Mouse (Mus musculus) frontal cortex, postnatal 14 days (tissue): ENCODE data around the gene Acsm4.
"Not testable (repeated sequence)": the region's sequence is repeated elsewhere in the genome, so short reads cannot be mapped to it uniquely, and the experiment has no call there.

Source experiments
- DNase-seq, 2 experiments: peaks; one replicate each; pipeline ENCODE4 v3.0.0; 2022; ENCODE audit warnings: low spot score in 2 of 2

The Acsm4 gene

DNA sequence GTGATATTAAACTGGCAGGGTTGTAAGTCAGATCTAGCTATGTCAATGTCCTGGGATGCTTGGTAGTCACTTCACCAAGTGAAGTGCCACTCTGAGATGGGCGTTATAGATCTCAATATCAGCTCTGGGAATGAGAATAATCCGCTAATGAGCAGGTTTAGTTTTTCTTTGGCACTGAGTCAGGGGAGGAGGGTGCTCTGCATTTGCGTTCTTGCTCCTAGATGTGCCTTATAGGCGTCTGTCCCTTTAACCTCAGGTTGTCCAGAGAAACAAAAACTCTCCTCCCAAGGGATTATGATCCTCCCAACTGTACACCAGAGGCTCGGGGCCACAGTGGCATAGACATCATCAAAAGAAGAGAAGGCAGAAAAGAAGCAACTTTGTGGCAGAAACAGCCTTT is at the start of gene Acsm4:
Gene Acsm4 (plus strand): TSS at position 301 of the 400 bp plus-strand sequence.
- no peak for DNase-seq

DNA sequence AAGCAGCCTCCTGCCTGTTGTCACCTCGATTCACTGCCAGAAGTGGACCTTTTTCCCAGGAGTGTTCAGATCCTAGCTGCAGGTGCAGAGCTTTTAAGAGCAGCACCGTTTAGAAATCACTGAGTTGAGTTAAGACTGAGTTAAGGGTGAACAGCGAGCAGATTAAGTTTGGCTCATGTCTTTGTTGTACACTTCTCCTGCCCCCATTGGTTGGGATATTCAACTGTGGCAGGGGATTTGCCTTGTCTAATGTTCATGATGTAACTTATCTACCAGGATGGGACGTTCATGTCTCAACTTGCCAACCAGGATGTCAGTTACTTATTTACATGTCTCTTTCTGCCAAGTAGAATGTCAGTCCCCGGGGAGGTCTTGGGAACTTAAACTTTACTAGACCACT is 47.5 kb upstream of the Acsm4 start:
- no peak for DNase-seq

DNA sequence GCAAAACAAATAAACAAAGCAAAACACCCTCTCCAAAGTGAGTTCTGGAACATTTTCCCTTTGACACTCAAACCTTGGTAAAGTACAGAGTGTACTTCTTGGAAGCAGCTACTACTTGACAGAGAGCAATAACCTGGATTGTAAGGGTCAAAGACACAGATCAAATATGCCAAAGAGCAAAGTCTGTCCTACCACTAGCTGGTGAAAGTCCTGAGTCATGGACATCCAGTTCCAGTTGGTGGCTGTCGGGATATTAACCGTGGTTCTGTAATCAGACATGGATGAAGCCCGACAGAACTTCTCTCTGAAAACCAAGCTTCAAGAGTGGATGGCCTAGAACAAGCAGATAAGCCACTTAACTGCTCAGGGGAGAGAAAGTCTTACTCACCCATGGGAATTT is 21.9 kb upstream of the Acsm4 start:
- no peak for DNase-seq

DNA sequence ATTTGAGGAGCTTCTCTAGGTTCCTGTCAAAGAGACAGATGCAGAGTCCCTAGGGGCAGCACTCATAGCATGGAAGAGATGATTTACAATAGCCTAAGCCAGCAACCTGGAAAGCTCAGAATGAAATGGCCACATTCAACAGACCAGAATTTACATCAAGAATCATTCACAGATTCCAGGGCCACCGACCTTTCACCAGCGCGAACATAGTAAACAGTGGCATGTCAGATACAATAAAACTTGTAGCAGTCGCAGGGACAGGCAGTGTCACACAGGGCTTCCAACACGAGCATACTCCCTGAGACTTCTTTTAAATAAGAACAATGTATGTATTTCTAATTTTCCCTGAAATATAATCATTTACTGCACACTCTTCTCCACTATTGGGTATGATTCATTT is 19.4 kb upstream of the Acsm4 start:
- no peak for DNase-seq

DNA sequence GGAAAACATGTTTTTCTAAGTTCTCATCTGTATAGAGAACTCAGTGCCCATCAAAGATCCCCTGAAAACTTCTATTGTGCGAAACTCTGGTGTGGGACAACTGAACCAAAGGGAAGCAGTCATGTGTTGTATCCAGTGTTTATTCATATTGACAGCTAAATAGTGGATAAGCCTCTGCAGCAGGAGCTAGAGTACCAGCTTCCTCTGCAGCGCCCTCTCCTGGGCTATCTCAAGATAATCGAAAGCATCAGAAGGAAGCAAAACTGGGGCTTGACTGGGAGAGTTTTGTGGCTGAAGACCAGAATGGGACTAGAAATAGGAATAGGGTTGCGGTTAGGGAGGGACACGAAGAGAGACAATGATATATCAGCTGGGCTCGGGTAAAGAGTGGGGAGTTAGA is 18.9 kb upstream of the Acsm4 start:
- DNase-seq = no peak

DNA sequence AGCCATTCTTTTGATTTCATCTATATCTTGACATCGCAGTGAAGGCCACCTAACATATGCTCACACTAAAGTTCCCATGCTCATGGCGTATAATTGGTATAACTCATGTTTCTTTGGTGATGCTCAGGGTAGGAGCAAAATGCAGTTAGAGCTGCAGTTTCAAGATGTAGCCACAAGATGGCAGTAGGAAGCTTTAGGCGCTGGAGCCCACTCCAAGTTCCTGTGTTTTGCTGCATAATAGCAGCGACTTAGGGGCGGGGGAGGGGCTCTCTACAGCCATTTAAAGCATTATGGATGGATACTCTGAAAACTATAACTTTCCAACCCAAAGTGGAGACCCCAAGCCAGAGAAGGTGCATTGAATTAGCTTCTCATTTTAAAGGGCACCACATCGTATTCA is 16.4 kb upstream of the Acsm4 start:
- peak; percentile 6 to 39 for DNase-seq

DNA sequence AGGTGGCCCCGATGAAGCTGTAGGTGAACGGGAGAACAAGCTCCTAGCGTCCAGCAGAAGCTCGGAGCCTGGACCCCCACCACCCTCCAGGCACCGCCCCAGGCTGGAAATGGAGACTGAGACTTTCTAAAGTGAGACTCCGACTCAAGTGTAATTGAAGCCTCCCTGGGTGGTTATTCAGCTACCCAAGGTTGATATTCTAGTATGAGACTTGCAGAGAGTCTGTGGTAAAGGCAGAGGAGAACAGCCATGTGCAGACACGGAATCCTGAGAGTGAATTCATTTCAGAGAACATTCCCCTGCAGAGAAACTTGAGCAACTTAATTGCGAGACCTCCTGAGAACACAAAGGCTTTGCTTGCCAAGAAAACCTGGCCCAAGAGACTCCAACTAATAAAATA is 9.7 kb upstream of the Acsm4 start:
- no peak for DNase-seq

DNA sequence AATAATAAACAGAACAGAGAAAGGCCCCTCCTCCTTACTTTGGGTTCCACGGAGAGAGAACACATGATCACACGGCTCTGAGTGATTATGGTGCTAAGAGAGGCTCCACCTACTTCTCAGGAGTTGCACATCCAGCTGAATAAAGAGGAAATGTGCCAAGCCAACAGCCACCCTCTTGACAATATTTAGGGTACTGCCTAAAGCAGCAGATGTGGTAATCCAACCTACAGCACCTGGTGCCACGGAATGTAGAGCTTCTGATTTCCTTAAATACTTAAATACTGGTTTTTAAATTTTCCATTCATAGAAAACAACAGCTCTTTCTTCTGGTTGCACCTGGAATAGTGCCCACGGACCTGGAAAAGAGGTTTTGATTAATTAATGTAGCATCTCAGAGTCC is 7.1 kb upstream of the Acsm4 start:
- no peak for DNase-seq

DNA sequence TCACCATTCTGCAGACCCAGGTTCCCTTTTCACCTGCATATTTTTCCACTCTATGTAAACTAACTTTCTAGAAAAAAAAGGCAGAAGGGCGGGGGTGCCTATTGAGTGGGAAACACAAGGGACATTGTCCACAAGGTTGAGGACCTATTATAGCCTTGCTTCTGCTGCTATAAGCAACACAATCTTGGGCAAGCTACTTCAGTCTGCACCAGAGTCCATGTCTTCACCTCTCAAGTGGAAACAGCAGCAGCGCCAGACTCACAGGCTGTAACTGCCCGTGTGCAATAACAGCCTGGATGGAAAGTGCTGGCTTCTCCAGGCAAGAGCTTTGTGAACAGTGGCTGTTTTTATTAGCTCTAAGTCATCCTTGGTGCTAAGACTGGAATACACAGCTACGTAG is 2.5 kb downstream of the Acsm4 start:
- DNase-seq = no peak

DNA sequence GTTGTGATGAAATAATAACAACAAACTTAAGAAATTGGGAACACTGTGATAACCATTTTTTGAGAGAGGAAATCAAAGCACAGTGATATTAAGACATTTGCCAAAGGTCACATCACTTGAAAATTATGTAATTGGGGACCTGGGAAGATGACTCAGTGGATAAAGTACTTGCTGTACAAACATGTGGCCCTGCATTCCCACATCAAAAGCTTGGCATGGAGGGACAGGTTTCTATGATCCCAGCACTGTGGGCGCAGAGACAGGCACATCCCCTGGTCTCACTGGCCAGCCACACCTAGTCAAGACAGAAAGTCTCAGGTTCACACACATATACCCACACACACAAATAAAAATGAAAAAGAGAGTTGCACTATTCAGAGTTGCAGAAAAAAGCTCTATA is 5.1 kb downstream of the Acsm4 start:
- DNase-seq = no peak

DNA sequence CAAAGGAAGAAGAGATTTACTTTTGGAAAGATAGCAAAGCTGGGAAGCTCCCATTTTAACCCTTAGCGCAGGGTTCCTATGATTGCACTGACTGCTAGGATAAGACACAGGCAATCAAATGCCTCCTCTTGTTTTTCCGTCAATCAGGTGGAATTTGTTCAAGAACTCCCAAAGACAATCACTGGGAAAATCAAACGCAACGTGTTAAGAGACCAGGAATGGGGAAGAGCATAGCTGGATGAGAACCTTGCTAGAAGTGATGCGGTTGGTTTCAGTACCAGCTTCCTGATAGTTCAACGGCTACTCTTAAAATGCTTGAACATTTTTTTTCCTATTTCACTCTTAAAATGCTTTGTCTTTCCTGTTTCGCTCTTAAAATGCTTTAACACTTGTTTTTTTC is 24.3 kb downstream of the Acsm4 start:
- DNase-seq = no peak

DNA sequence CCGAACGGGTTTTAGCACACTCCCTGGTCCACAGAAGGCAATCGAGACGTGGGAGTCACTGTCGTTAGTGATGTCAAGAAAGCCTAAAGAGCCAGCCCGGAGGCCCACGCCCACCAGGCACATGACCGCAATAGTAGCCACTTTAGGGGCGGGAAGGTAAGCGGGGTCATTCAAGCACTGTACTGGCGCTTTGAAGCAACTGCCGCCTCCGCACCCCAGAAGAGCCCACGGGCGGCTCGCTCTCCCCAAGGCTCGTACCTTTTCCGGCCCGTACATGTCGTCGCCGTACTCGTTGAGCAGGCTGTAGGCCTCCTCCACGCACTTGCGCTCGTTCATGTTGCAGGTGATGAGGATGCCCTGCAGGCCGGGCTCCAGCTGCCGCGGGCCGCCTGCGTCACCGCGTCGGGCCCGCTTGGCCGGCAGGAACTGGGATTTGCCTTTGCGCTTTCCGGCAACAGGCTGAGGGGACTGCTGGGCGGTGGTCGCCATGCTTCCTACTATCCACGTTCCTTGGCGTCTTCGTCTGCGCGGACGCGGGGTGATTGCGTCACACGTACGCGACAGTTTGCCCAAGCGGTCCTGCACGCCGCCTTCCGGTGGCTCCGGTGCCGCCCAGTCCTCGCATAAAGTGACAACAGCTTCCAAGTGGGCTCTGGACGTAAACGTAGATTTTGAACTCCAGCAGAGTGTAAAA is 30.6 kb downstream of the Acsm4 start, which contains the start of gene Thumpd1:
Gene Thumpd1 (minus strand): TSS at position 546 of the 694 bp plus-strand sequence.
- DNase-seq = peak; percentile 88 to 95

DNA sequence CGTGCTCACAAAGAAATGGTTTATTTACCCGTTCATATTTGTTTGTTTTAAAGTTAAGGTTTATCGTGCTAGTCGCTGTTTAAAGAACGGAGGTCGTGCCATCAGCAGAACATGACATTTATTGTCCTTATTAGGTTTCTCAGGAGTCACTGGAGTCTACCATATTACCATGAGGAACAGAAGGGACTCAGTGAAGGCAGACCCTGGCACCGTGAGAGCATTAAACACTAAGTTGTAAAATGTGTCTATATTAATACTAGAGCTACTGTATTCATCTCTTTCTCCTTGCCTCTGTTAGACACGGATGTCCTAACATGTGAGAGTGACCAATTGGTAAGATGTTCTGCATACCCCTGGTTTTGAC is 31.1 kb downstream of the Acsm4 start:
- no peak for DNase-seq

DNA sequence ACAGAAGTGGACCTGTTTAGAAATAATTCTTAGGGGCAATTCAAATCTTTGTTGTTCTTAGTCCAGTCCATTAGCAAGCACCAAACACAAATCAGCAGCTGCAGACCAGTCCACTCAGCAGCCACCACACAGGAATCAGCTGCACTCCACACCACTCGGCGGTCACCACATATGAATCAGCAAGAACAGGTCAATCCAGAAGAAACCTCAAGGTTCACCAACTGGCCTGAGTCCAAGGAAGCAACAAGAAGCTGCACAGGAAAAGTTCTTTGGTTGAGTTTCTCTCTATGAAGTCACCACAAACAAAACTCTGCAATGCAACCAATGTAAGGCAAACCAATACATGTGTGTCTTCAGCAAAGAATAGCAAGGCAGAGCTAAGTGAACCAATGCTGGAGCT is 37.8 kb downstream of the Acsm4 start:
- DNase-seq = no peak

DNA sequence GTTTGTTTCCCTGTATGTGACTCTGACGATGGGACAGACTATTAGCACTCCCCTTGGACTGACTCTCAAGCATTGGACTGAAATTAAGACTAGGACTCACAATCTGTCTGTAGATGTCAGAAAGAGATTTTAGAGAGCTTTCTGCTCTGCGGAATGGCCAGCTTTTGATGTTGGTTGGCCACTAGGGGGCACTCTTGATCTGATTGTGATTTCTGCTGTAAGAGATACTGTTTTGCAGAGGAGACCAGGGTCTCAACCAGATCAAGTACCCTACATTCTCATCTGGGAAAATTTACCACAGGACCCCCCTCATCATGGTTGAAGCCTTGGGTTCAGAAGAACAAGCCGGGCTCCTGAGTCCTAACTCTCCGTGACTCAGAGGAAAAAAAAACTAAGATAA is 41.4 kb downstream of the Acsm4 start:
- not testable (repeated sequence) for DNase-seq

DNA sequence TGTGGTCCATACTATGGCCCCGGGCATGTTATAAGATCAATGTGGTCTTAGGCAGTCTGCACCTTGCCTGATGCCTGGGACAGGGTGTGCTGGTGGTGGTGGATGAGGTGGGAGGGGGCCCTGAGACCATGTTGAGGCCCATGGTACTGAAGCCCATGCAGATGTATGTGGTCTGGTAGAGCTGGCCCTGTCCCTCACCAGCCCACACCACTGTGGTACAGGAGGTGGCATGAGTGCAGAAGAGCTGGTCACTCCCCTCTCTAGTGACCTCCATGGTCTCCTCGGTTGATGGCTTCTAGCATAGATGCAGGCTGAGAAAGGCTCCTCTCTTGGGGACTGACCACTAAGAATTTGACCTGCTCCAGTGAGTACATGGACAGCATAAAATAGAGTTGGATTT is 49.1 kb downstream of the Acsm4 start:
- no peak for DNase-seq

DNA sequence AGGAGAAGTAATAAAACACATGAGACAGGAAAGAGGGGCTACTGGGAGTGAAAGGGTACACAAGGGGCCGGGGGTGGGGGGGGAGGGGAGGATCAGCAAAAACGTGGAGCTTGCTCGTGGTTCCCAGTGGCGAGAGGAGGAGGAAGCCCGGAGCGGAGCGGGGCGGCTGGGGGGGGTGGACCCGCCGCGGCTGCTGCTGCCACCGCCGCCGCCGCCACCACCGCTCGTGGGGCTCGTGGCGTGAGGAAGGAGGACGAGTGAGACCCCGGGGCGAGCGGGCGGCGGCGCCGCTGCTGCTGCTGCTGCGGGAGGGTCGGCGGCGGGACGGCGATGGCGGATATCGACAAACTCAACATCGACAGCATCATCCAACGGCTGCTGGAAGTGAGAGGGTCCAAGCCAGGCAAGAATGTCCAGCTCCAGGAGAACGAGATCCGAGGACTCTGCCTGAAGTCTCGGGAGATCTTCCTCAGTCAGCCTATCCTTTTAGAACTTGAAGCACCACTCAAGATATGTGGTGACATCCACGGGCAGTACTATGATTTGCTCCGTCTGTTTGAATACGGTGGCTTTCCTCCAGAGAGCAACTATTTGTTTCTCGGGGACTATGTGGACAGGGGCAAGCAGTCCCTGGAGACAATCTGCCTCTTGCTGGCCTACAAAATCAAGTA is 50.1 kb downstream of the Acsm4 start:
- DNase-seq = not testable (repeated sequence)

DNA sequence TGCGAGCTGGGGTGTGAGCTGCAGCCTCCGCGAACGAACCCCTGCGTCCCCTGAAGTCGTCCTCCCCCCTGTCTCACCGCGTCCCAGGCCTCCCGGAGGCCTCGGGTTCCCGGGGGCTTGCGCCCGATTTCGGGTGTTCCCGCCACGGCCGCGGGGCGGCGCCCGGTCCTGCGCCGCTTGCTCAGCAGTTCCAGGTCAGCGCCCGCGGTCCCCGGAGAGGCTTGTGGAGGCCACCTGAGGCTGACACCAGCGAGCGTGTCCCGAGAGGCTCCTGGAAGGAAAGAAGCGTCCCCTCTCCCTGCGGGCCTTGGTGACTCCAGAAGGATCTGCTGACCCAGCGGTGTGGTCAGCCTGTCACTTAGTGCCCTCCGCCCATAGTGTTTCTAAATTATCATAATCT is 54.5 kb downstream of the Acsm4 start:
- no peak for DNase-seq

DNA sequence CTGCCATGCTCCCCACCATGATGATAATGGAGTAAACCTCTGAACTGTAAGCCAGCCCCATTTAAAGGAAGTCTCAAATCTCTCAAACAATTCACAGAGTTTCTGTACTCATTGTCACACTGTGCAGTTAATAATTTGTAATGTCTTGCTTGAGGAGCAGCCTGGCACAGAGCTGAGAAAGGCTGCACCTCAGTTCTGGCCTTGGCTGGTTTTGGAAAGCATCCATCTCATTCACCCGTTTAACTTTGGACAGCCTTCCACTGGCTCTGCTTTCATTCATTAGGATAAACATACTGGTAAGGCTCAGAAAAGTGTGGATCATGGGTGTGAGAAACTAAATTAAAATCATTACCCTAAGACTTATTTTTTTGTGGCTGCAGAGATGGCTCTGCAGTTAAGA is 56.0 kb downstream of the Acsm4 start:
- DNase-seq = no peak

DNA sequence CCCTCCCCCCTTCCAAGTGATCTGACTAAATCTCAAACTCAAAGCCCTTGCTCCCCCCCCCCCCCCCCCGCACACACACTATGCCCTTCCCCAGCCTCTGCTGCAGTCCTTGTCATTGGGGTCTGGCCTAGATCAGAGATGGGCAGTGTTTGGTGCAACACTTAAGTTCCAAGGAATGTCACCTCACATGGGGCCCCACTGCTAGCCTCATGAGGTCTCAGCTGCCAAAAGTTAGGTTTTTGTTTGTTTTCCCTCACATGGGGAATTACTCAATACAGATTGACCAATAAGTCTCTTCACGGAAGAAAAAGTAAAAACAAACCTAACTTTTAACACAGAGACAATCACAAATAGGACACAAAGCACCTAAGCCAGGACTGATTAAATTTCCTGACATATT is 58.9 kb downstream of the Acsm4 start:
- DNase-seq = no peak

DNA sequence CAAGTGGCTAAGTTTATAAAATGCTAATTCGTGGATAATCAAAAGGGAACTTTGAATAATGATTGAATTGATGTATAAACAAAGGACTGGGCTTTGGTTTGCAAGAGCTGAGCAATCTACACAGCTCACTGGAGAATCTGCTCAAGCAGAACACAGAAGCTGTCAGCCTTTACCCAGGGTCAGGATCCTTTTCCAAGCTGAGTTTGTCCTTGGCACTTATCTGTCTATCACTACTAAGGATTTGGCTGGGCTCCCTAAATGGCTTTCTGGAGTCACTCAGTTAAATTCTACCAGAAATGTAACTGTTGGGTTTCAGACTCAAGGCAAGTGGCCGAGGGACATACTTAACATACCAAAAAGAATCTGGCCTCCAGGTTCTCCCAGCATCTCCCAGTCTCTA is 60.1 kb downstream of the Acsm4 start:
- no peak for DNase-seq

DNA sequence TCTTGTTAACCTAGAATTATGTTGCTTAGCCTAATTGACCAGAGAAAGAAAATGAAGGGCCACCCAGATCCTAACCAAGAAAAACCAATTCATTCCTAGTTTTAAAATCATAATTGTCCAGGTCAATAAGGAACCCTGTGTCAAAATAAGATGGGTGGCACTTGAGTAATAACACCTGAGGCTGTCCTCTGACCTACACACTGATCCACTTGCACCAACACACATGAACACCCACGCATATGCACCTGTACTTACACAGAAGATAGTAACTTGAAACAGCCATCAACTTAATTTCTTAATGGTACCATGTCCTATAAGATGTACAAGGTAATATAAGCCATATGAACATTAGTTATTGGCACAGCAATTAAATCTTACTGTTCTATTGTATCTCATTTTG is 63.9 kb downstream of the Acsm4 start:
- DNase-seq = no peak

DNA sequence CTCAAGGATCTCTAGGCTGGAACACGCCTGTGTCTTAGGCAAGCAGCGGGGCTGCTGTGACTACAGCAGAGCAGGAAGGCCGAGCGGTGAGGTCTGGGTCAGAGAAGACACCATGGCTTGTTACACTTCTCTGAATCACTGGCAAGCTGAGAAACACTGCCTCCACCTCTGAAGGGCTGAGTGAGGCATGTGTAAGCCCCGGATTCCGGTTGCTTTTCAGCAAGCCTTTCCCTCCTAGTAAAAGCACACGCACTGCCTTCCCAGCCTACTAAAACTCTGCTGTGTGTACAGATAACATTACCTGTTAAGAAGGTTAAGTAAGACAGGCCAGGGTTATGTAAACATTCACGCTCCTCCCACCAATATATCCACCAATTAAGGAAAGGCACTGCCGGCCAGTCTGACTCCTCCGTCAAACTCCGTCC is 70.7 kb downstream of the Acsm4 start, which contains the start of gene Acsm3:
Gene Acsm3 (plus strand): TSS at position 397 of the 425 bp plus-strand sequence.
- DNase-seq = no peak
